Mouse (Mus musculus): ENCODE results near the gene Zbtb25.
A peak's percentile ranks its signal among the peaks of the same experiment; 100 is the strongest.

Zbtb25 gene

DNA sequence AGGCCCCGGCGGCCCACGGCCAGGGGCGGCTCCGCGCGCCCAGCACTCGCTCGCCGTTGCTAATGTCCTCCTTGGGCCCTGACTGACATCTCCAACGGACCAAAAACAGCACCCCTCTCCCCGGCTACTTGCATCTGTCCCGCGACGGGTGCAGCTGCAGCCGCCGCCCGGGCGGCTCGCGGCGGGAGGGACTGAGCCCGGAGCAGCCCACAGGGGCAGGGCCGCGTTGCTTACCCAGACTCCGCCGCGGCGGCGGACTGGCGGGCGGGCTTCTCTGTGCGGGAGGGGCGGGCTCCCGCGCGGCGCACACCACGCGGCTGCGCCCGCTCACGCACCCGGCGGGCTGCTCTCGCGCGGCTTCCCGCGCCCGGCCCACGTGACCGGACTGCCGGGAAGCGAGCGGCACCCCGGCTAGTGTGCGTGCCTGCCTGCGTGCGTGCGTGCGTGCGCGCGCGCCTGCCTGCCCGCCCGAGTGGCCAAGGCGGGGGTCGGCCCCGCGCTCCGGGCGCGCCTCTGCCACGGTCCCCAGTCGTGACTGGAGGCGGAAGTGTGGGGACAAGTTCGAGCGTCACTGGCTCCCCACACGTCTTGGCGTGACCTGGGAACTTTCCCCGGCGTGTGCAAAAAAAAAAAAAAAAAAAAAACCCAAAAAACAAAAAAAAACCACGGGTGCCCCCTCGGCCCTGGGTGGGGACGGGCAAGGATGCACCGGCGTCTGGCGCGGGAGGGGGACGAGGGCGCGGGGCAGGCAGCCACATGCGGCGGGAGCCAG, at the start of gene Zbtb25:
Zbtb25 (minus strand) TSS at position 397 of the 772 bp plus-strand sequence.
- peak; percentile 92 to 96 for DNase-seq (ENCODE audit: inconsistent age in 2 of 2, low spot score in 1 of 2)

DNA sequence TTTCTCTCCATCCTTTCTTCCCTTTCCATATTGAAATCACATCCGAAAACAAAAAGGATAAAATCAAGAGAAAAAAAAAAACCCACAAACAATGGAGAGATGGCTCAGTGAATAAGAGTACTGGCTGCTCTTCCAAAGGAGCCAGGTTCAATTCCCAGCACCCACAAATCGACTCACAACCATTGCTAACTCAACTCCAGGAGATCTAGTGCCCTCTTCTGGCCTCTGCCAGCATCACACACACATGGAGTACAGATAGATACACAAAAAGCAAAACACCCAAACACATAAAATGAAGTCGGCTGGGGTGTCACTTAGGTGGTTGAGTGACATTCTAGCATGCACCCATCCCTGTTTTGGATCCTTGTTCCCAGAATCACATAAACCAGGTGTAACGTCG, 48.9 kb upstream of the Zbtb25 start:
- no peak for DNase-seq (ENCODE audit: inconsistent age in 2 of 2, low spot score in 1 of 2)

DNA sequence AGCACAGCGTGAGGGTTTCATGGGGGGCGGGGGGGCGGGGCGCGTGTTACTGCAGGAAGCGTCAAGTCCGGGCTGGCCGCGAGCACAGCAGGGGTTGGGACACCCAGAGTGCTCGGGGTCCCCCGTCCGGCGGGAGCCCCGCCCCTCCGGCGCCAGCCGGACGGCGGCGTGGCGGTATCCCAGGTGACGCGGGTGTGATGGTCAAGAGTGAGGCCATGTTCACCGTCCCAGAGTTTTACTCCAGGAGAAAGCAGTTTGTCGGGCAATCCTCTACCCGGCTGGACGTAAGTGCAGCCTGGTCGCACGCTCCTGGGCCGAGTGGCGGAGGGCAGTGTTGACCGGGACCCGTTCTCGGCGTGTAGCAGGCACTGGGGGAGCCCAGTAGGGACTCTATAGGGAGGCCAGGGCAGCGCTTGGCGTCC, 48.0 kb upstream of the Zbtb25 start, which contains the start of gene Ppp1r36:
Ppp1r36 (plus strand) TSS at position 106 of the 422 bp plus-strand sequence.
- DNase-seq (ENCODE audit: inconsistent age in 2 of 2, low spot score in 1 of 2) = peak; percentile 27 to 57

GRCm38 (mm10) chr12:76415383-76416010, 46.1 kb upstream of the Zbtb25 start:
- DNase-seq (ENCODE audit: inconsistent age in 2 of 2, low spot score in 1 of 2) = no peak

GRCm38 (mm10) chr12:76409166-76409565, 39.8 kb upstream of the Zbtb25 start:
- DNase-seq (ENCODE audit: inconsistent age in 2 of 2, low spot score in 1 of 2) = no peak

GRCm38 (mm10) chr12:76407184-76407583, 37.8 kb upstream of the Zbtb25 start:
- no peak for DNase-seq (ENCODE audit: inconsistent age in 2 of 2, low spot score in 1 of 2)

DNA sequence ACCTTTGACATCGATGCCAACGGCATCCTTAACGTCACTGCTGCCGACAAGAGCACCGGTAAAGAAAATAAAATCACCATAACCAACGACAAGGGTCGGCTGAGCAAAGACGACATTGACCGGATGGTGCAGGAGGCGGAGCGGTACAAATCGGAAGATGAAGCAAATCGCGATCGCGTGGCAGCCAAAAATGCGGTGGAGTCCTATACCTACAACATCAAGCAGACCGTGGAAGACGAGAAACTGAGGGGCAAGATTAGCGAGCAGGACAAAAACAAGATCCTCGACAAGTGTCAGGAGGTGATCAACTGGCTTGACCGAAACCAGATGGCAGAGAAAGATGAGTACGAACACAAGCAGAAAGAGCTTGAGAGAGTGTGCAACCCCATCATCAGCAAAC, 36.6 kb upstream of the Zbtb25 start:
- no peak for DNase-seq (ENCODE audit: inconsistent age in 2 of 2, low spot score in 1 of 2)

- peak; percentile 51 to 69 for DNase-seq (ENCODE audit: inconsistent age in 2 of 2, low spot score in 1 of 2)
Observed at GRCm38 (mm10) chr12:76405183-76405970, 36.0 kb upstream of the Zbtb25 start.

- no peak for DNase-seq (ENCODE audit: inconsistent age in 2 of 2, low spot score in 1 of 2)
Observed at GRCm38 (mm10) chr12:76404836-76405182, 35.4 kb upstream of the Zbtb25 start.

- DNase-seq (ENCODE audit: inconsistent age in 2 of 2, low spot score in 1 of 2) = peak; percentile 100
Observed at GRCm38 (mm10) chr12:76403886-76404537, 34.6 kb upstream of the Zbtb25 start, which contains the start of gene Hspa2. Hspa2 (plus strand) TSS chr12:76404176.

GRCm38 (mm10) chr12:76402991-76403885, 33.8 kb upstream of the Zbtb25 start:
- DNase-seq (ENCODE audit: inconsistent age in 2 of 2, low spot score in 1 of 2) = peak in 1 of 2 experiments; percentile 27

DNA sequence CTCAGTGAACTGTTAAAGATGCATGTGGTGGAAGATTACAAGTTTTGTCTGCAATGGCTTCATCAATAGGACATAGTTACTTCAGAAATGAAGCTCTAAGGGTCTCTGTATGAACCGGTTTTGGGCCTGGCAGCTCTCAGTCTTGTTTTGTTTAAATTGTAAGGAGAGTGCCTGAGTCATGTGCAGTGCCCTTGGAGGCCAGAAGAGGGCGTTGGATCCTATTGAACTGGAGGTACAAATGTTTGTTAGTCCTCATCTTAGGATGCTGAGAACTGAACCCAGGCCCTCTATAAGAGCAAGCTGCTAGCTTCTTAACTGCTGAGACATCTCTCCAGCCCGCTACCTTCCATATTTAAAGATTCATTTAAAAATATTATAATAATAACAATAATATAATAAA, 32.3 kb upstream of the Zbtb25 start:
- no peak for DNase-seq (ENCODE audit: inconsistent age in 2 of 2, low spot score in 1 of 2)

GRCm38 (mm10) chr12:76397281-76397680, 27.9 kb upstream of the Zbtb25 start:
- no peak for DNase-seq (ENCODE audit: inconsistent age in 2 of 2, low spot score in 1 of 2)

- no peak for DNase-seq (ENCODE audit: inconsistent age in 2 of 2, low spot score in 1 of 2)
Observed at GRCm38 (mm10) chr12:76392979-76393378, 23.6 kb upstream of the Zbtb25 start.

DNA sequence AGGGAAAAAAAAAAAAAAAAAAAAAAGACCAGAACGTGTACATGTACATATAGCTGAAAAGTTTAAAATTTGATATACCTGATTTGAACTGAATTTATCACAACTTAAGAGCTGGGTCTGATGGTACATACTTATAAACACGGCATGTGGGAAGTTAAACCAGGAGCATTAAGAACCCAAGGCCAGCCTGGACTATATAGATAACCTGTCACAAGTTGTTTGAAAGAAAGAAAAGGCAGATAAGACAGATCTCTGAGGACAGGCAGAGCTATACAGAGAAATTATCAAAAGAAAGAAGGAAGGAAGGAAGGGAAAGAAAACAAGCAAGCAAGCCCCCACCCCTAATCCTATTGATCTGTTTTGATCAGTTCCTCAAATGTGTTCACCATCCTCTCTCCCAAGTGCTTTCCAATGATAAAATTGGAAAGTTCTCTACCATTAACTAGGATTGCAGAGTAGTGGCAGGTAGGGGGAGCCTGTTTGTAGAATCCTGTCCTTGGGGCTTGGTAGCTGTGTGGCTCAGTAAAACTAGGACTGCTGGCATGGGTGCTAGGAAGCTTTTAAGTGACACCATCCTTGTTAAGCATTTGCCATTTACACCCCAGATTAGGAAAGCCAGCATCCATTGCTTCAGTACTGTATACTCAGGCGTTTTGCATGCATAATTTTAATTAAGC, 22.3 kb upstream of the Zbtb25 start:
- no peak for DNase-seq (ENCODE audit: inconsistent age in 2 of 2, low spot score in 1 of 2)

GRCm38 (mm10) chr12:76388794-76389193, 19.4 kb upstream of the Zbtb25 start:
- no peak for DNase-seq (ENCODE audit: inconsistent age in 2 of 2, low spot score in 1 of 2)

- DNase-seq (ENCODE audit: inconsistent age in 2 of 2, low spot score in 1 of 2) = no peak
Observed at GRCm38 (mm10) chr12:76385342-76385741, 15.9 kb upstream of the Zbtb25 start.

DNA sequence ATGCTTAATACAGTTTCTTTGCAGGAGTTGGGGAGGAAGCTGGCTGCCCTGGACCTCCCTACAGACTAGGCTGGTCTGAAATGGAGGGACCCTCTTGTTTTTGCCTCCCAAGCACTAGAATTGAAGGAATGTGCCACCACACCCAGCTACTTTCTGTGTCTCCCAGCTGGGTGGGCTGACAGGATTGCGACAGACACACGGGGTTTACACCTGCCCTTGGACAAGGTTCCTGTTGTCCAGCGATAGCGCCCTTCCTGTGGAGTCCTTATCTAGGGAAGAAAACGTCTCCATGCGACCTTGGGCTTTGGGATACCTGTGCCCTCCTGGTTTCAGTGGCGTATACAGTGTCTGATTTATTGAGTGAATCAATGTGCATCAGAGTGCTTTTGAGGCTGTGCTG, 10.7 kb upstream of the Zbtb25 start:
- DNase-seq (ENCODE audit: inconsistent age in 2 of 2, low spot score in 1 of 2) = no peak

DNA sequence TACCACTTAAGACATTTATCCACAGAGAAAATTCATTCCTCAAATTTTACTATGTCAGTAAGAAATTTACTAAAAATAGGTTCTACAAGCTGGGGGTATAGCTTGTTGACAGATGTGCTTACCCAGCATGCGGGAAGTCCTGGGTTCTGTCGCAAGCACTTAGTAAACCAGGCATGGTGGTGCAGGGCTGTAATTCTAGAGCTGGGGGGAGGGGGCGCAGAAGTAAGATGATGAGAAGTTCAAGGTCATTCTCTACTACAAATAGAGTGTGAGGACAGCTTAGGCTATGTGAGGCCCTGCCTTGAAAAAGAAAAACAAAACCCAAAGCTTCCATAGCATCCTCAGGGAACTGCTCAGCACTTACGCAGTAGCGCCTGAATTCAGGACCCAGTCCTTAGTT, 9.2 kb upstream of the Zbtb25 start:
- peak in 1 of 2 experiments; percentile 56 for DNase-seq (ENCODE audit: inconsistent age in 2 of 2, low spot score in 1 of 2)

- peak; percentile 69 to 77 for DNase-seq (ENCODE audit: inconsistent age in 2 of 2, low spot score in 1 of 2)
Observed at GRCm38 (mm10) chr12:76377726-76378125, 8.3 kb upstream of the Zbtb25 start.

All from adrenal gland, adult (tissue).